Mouse (Mus musculus) neural tube, embryonic 15.5 days (tissue): ENCODE measurements at regions not wholly inside any gene's neighbourhood (a gene's known extent, or its start where the extent isn't known, plus 50 kb on each side); places are given as distances from the start of the nearest gene placed in this dataset.

Source experiments
- ATAC-seq: fragments of 200-750 bp; cut with Nextera tagmentation; 2 replicates; pipeline ENCODE4 v1.8.0; 2017; ENCODE audit warnings: mild to moderate bottlenecking, moderate TSS enrichment, moderate library complexity; ENCODE audit not compliant: low FRiP score
- H3K27ac ChIP-seq: fragments of 300-500 bp; sonication (generic); replicated peaks from 2 replicates; pipeline ENCODE4 v1.5.1; 2015; ENCODE audit warnings: mild to moderate bottlenecking, inconsistent platforms
- H3K27me3 ChIP-seq: fragments of 300-500 bp; sonication (generic); replicated peaks from 2 replicates; pipeline ENCODE4 v1.6.1; 2015; ENCODE audit warnings: inconsistent platforms
- H3K36me3 ChIP-seq: fragments of 300-500 bp; sonication (generic); 2 replicates; pipeline ENCODE4 v1.6.1; 2015; ENCODE audit warnings: inconsistent platforms
- H3K4me1 ChIP-seq: fragments of 300-500 bp; sonication (generic); 2 replicates; pipeline ENCODE4 v1.6.1; 2015; ENCODE audit warnings: inconsistent platforms
- H3K4me2 ChIP-seq: fragments of 300-500 bp; sonication (generic); 2 replicates; pipeline ENCODE4 v1.6.1; 2015; ENCODE audit warnings: inconsistent platforms, mild to moderate bottlenecking, moderate library complexity
- H3K4me3 ChIP-seq: fragments of 300-500 bp; sonication (generic); replicated peaks from 2 replicates; pipeline ENCODE4 v1.5.1; 2015; ENCODE audit warnings: mild to moderate bottlenecking, inconsistent platforms
- H3K9ac ChIP-seq: fragments of 300-500 bp; sonication (generic); replicated peaks from 2 replicates; pipeline ENCODE4 v1.6.1; 2015; ENCODE audit warnings: mild to moderate bottlenecking, inconsistent platforms
- H3K9me3 ChIP-seq: fragments of 300-500 bp; sonication (generic); replicated peaks from 2 replicates; pipeline ENCODE4 v1.6.1; 2016; ENCODE audit warnings: inconsistent platforms
- WGBS: fragments of 180-500 bp; shearing (Covaris S2); methylation state at CpG from one replicate; pipeline ENCODE4 v1.1.7; 2015; ENCODE audit warnings: mixed read lengths; 5-methylcytosine and 5-hydroxymethylcytosine counted together

- H3K36me3 ChIP-seq, result no peaks in the 10 kb centered on the region
- no peak overlapping the region for H3K27ac ChIP-seq
- H3K4me3 ChIP-seq, result no peak overlapping the region
- peaks cover 5% of the 10 kb centered on the region; the same call in 1 of the 2 replicates for H3K9me3 ChIP-seq
- H3K27me3 ChIP-seq, result no peaks in the 10 kb centered on the region
- H3K4me2 ChIP-seq, result no peak overlapping the region
- no peak for ATAC-seq
- H3K9ac ChIP-seq, result no peak overlapping the region
- no peaks in the 10 kb centered on the region; the same call in 1 of the 2 replicates for H3K4me1 ChIP-seq
- 88% methylated on average over 2 of the region's 2 CpGs for WGBS
Observed at GRCm38 (mm10) chr7:115362117-115362516, 618.6 kb downstream of the Insc start.

- no peaks in the 10 kb centered on the region for H3K36me3 ChIP-seq
- no peaks in the 10 kb centered on the region for H3K9me3 ChIP-seq
- H3K4me1 ChIP-seq, result peaks cover 3% of the 10 kb centered on the region; the same call in 1 of the 2 replicates
- no peaks in the 10 kb centered on the region for H3K27me3 ChIP-seq
- no peak overlapping the region for H3K4me3 ChIP-seq
- no peak overlapping the region for H3K27ac ChIP-seq
- WGBS, result 44% methylated on average over 5 of the region's 5 CpGs
- no peak for ATAC-seq
- no peak overlapping the region for H3K9ac ChIP-seq
- H3K4me2 ChIP-seq, result no peak overlapping the region
Observed at GRCm38 (mm10) chr7:115366910-115367309, 623.4 kb downstream of the Insc start.

GRCm38 (mm10) chr7:115371143-115371542 is 627.6 kb downstream of the Insc start:
- Histone ChIP-seq H3K4me1 (peaks cover 7% of the 10 kb centered on the region; the same call in 1 of the 2 replicates), H3K27me3 (no peaks in the 10 kb centered on the region), H3K4me3 (no peak overlapping the region), H3K9me3 (no peaks in the 10 kb centered on the region), H3K4me2 (no peak overlapping the region), H3K36me3 (no peaks in the 10 kb centered on the region), H3K27ac (peak overlapping the region; percentile 56; the same call in 1 of the 2 replicates), H3K9ac (no peak overlapping the region)
- 0 out of 2 replicates have a peak, but pooled peaks have one; percentile 36 for ATAC-seq
- 50% methylated on average over 9 of the region's 9 CpGs for WGBS

- H3K4me2 ChIP-seq, result no peak overlapping the region
- no peaks in the 10 kb centered on the region for H3K9me3 ChIP-seq
- H3K36me3 ChIP-seq, result no peaks in the 10 kb centered on the region
- no peak for ATAC-seq
- WGBS, result 52% methylated on average over 2 of the region's 2 CpGs
- H3K4me3 ChIP-seq, result no peak overlapping the region
- H3K9ac ChIP-seq, result no peak overlapping the region
- 0 out of 2 replicates have a peak, but pooled peaks cover 7% of the 10 kb centered on the region for H3K4me1 ChIP-seq
- no peaks in the 10 kb centered on the region for H3K27me3 ChIP-seq
- no peak overlapping the region for H3K27ac ChIP-seq
Observed at GRCm38 (mm10) chr7:115372921-115373320, 629.4 kb downstream of the Insc start.

- peak; percentile 60; the same call in 1 of the 2 replicates for ATAC-seq
- no peaks in the 10 kb centered on the region for H3K36me3 ChIP-seq
- 36% methylated on average over 8 of the region's 8 CpGs for WGBS
- H3K9ac ChIP-seq, result no peak overlapping the region
- H3K4me1 ChIP-seq, result 0 out of 2 replicates have a peak, but pooled peaks cover 7% of the 10 kb centered on the region
- no peaks in the 10 kb centered on the region for H3K27me3 ChIP-seq
- no peak overlapping the region for H3K4me3 ChIP-seq
- H3K27ac ChIP-seq, result peak overlapping the region; percentile 9; the same call in 1 of the 2 replicates
- H3K4me2 ChIP-seq, result no peak overlapping the region
- H3K9me3 ChIP-seq, result no peaks in the 10 kb centered on the region
Observed at GRCm38 (mm10) chr7:115373781-115374533, 630.5 kb downstream of the Insc start.

- H3K4me3 ChIP-seq, result no peak overlapping the region
- no peaks in the 10 kb centered on the region for H3K36me3 ChIP-seq
- H3K27me3 ChIP-seq, result no peaks in the 10 kb centered on the region
- 89% methylated on average over 4 of the region's 4 CpGs for WGBS
- 0 out of 2 replicates have a peak, but pooled peaks cover 7% of the 10 kb centered on the region for H3K4me1 ChIP-seq
- ATAC-seq, result no peak
- H3K9me3 ChIP-seq, result no peaks in the 10 kb centered on the region
- no peak overlapping the region for H3K4me2 ChIP-seq
- H3K9ac ChIP-seq, result no peak overlapping the region
- H3K27ac ChIP-seq, result no peak overlapping the region
Observed at GRCm38 (mm10) chr7:115376067-115376466, 632.6 kb downstream of the Insc start.

GRCm38 (mm10) chr7:115378836-115379235 is 635.3 kb downstream of the Insc start:
- Histone ChIP-seq H3K9ac (no peak overlapping the region), H3K4me2 (no peak overlapping the region), H3K4me1 (peaks cover 19% of the 10 kb centered on the region; the same call in 1 of the 2 replicates), H3K27me3 (no peaks in the 10 kb centered on the region), H3K4me3 (no peak overlapping the region), H3K27ac (no peak overlapping the region), H3K9me3 (no peaks in the 10 kb centered on the region), H3K36me3 (no peaks in the 10 kb centered on the region)
- 95% methylated on average over 3 of the region's 3 CpGs for WGBS
- ATAC-seq, result no peak

- Histone ChIP-seq H3K9me3 (no peaks in the 10 kb centered on the region), H3K4me1 (peaks cover 15% of the 10 kb centered on the region; the same call in 1 of the 2 replicates), H3K4me2 (no peak overlapping the region), H3K27ac (no peak overlapping the region), H3K27me3 (no peaks in the 10 kb centered on the region), H3K4me3 (no peak overlapping the region), H3K36me3 (no peaks in the 10 kb centered on the region), H3K9ac (no peak overlapping the region)
- no peak for ATAC-seq
- WGBS, result 75% methylated on average over 7 of the region's 7 CpGs
Observed at GRCm38 (mm10) chr7:115379600-115379999, 636.1 kb downstream of the Insc start.

GRCm38 (mm10) chr7:115380989-115381610 is 637.6 kb downstream of the Insc start:
- H3K4me2 ChIP-seq, result no peak overlapping the region
- H3K4me1 ChIP-seq, result peaks cover 15% of the 10 kb centered on the region; the same call in 1 of the 2 replicates
- H3K27me3 ChIP-seq, result no peaks in the 10 kb centered on the region
- H3K9ac ChIP-seq, result no peak overlapping the region
- H3K36me3 ChIP-seq, result no peaks in the 10 kb centered on the region
- WGBS, result 42% methylated on average over 8 of the region's 8 CpGs
- no peaks in the 10 kb centered on the region for H3K9me3 ChIP-seq
- ATAC-seq, result no peak
- 0 out of 2 replicates have a peak overlapping the region, but pooled peaks have one; percentile 15 for H3K27ac ChIP-seq
- no peak overlapping the region for H3K4me3 ChIP-seq

GRCm38 (mm10) chr7:115382876-115383275 is 639.4 kb downstream of the Insc start:
- Histone ChIP-seq H3K4me3 (no peak overlapping the region), H3K36me3 (no peaks in the 10 kb centered on the region), H3K9ac (no peak overlapping the region), H3K27ac (0 out of 2 replicates have a peak overlapping the region, but pooled peaks have one; percentile 10), H3K4me1 (peaks cover 15% of the 10 kb centered on the region; the same call in 1 of the 2 replicates), H3K9me3 (no peaks in the 10 kb centered on the region), H3K4me2 (no peak overlapping the region), H3K27me3 (no peaks in the 10 kb centered on the region)
- WGBS, result 42% methylated on average over 2 of the region's 2 CpGs
- no peak for ATAC-seq

GRCm38 (mm10) chr7:115388874-115389273 is 645.4 kb downstream of the Insc start:
- Histone ChIP-seq H3K27ac (no peak overlapping the region), H3K4me2 (no peak overlapping the region), H3K9me3 (no peaks in the 10 kb centered on the region), H3K27me3 (no peaks in the 10 kb centered on the region), H3K4me1 (no peaks in the 10 kb centered on the region), H3K36me3 (no peaks in the 10 kb centered on the region), H3K9ac (no peak overlapping the region), H3K4me3 (no peak overlapping the region)
- no peak for ATAC-seq
- 65% methylated on average over 5 of the region's 5 CpGs for WGBS

GRCm38 (mm10) chr7:115392520-115392919 is 646.1 kb downstream of the Sox6 start:
- no peak for ATAC-seq
- no peaks in the 10 kb centered on the region for H3K36me3 ChIP-seq
- no peaks in the 10 kb centered on the region for H3K27me3 ChIP-seq
- H3K9me3 ChIP-seq, result no peaks in the 10 kb centered on the region
- no peak overlapping the region for H3K4me2 ChIP-seq
- H3K27ac ChIP-seq, result no peak overlapping the region
- no peaks in the 10 kb centered on the region for H3K4me1 ChIP-seq
- WGBS, result 91% methylated on average over 3 of the region's 3 CpGs
- H3K4me3 ChIP-seq, result no peak overlapping the region
- no peak overlapping the region for H3K9ac ChIP-seq
